Mouse (Mus musculus): ENCODE data around the gene Cd40lg.

The Cd40lg gene

GRCm38 (mm10) chrX:57263515-57263914 lies 51.6 kb downstream of the Cd40lg start:
- no peak for DNase-seq (ENCODE audit: low spot score)

Data from ovary, postnatal 10 days (tissue).